Mouse (Mus musculus) right cerebral cortex, adult 18-20 months (tissue): ENCODE measurements around the gene Apobec3.
"Not testable (repeated sequence)": the region's sequence is repeated elsewhere in the genome, so short reads cannot be mapped to it uniquely, and the experiment has no call there.

Experiments used
- DNase-seq: peaks from one replicate; pipeline ENCODE4 v3.0.0; 2022; ENCODE audit warnings: mixed read lengths

Apobec3 gene

DNA sequence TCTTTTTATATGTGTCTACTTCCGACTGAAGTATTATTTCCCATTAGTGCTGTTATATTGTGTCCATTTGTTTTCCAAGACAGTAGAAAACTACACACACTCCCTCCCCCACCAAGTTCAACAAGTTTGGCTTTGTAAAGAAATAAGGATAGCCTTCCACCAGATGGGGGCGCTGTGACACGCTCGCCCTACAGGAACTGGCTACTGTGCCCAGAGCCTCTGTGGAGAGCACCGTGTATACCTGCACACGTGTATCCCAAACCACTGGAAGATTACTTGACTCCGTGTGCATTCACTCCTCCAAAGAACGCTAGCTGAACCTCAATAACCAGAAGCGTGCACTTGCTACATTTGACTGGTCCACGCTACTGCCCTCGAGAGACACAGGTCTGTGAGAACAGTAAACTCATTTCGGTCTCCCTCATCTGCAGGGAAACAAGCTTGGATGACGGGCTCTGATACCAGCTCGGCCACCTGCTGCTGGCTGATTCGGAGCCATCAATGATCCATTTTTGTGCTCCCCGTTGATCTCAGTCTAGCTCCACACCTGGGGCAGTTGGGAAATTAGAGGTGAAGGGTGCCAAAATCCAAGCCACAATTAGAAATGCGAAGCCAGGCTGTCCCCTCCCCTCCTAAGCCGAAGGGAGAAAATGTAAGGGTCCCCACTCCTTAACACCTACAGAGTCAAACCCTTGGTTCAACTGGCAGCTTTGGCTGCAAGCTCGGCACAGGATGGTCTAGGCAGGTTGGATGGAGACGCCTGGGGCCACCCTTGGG lies at the start of gene Apobec3:
Apobec3 (plus strand) TSS at position 224 of the 777 bp plus-strand sequence.
- DNase-seq, result peak; percentile 24

DNA sequence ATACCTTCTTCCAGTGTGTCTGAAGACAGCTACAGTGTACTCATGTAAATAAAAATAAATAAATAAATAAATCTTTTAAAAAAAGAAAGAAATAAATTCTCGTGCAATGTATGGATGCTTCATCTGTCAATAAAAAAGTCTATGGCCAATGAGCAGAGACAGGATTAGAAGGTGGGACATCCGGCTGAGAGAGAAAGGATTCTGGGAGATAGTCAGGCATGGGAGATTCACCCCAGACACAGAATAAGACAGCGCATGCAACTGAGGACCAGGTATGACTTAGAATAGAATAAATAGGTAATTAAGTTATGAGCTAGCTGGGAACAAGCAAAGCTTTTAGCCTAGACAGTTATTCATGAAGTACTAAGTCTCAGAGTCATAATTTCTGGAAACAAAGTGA lies 48.5 kb upstream of the Apobec3 start:
- no peak for DNase-seq

DNA sequence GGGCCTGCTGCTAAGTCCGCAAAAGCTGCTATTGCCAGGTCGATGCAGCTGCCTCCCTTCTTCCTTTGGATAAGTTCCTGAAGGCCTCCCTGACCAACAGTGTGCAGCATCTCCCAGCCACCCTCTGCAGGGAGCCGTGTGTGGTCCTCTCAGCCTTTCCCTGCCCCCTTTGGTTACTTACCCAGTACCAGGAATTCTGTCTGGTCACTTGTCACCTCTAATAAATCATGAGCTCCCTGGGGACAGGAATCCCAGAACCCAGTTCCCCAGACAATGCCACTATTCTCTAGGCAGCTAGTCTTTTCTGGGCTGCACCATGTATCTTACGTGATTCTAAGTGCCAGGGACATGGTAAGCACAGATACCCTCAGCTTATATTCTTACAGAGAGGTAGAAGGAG lies 45.5 kb upstream of the Apobec3 start:
- DNase-seq, result no peak

DNA sequence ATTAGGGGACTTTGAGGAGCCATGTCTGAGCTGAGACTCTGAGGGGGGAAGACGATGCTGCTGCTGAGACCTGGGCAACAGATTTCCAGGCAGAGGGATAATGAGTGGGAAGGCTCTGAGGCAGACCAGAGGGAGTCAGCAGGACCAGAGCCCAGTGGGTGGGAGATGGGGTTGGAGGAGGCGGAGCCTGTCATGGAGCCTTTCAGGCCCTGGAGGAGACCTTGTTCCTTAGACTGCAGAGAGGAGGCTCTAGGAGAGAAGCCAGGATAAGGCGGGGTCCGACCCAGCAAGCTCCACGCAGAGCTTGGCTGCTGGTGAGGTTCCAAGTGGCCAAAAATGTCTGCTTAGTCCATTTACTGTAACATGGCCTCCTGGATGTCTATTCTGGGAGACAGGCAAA lies 44.4 kb upstream of the Apobec3 start:
- DNase-seq, result peak; percentile 43

DNA sequence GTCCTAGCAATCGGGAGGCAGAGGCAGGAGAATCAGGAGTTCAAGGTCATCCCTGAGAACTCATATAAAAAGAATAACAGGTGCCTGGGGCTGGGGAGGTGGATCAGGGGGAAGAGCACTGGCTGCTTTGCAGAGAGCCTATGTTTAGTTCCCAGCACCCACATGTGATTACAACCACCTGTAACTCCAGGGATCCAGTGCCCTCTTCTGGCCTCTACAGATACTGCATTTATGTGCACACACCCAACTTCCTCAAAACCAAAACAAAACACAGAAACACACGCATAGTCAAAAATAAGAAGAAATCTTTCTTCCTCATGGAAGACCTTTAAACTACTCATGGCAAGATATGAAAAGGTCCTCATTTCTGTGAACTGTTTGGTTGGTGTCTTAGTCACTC lies 41.3 kb upstream of the Apobec3 start:
- no peak for DNase-seq

DNA sequence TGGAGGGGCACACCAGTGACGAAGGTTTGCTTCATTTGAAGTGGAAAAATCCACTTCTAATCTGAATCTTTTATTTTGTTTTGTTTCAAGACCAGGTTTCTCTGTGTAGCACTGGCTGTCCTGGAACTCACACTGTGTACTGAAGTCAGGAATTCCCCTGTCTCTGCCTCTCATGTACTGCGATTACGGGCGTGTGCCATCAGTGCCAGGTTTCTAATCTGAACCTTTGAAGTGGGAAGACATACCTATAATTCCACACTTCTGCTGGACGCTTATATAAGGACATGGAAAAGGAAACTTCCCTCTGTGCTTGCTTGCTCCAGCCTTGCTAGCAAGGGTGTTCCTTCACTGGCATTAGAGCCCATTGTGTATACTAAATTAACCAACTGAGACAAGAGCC lies 32.5 kb upstream of the Apobec3 start:
- DNase-seq, result no peak

DNA sequence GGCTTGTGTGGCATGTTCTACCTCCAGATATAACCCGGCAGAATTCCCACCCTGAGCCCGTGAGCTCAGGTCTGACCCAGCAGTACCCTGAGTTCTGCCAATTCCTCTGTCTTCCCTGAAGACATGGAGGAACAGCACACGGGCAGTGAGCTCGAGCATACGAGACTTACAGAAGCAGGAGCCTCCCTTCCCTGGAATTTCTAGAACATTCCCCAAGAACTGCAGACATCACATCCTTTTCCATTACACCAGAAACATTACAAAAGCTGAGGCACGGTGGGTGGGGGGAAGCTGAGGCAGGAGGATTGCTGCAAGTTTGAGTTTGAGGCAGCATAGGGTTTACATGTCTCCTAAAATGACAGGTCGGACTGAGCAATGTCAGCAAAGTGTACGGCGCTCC lies 31.6 kb upstream of the Apobec3 start:
- no peak for DNase-seq

DNA sequence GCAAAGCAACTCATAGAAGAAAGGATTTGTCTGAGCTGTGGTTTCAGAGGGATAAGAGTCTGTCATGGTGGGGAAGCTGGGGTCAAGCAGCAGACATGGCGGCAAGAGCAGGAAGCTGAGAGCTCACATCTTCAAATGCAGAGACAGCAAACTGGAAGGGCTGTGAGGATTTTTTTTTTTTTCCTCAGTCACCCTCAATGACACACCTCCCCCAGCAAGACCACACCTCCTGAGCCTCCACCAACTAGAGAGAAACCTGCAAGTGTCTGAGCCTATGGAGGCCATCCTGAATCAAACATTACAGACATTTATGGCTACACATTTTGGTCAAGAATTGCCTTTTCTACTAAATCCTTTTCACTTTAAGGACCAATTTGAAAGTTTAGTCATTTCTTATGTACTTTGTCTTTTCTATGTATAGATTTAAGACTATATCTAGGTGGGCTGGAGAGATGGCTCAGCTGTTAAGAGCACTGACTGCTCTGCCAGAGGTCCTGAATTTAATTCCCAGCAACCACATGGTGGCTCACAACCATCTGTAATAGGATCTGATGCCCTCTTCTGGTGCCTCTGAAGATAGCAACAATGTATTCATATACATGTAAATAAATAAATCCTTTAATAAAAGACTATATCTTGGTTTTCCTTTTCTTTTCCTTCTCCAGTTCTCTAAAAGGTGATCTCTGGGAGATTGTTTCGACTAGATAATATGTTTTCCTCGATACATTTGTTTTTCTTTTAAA lies 24.0 kb upstream of the Apobec3 start:
- DNase-seq, result no peak

DNA sequence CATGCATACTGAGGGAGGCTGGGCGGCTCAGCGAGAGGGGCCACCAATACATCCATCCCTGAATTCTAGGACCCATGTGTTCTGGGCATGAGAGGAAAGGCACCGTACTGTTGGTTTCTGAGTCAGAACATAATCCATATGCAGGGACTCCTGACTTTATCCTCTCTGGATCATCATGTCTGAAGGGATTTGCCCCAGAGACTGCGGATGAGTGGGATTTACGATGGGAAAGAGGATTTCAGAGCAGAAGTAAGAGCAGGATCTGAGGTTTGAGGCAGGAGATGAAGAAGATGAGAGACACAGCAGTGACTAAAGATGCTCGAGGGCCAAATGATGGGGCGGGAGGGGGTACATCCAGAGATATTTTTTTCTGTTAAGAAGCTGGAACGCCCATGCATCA lies 17.9 kb upstream of the Apobec3 start:
- no peak for DNase-seq

DNA sequence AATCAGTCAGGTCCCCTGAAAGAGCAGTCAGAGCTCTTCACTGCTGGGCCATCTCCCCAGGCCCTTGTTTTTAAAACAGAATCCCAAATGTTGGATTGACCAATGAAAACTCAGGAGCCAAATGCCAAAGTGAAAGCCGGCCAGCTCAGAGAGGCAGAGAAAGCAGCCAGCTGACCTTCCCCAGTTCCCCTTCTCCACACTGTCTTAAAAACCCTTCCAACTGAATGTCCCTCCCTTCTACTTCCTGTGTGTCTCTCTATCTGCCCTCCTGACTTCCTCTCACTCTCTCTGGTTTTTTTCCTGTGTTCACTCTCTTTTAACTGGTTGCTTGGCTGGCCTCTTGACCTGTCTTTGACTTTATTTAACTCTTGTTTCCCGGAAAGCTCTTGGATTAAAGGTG lies 17.5 kb upstream of the Apobec3 start:
- DNase-seq, result no peak

DNA sequence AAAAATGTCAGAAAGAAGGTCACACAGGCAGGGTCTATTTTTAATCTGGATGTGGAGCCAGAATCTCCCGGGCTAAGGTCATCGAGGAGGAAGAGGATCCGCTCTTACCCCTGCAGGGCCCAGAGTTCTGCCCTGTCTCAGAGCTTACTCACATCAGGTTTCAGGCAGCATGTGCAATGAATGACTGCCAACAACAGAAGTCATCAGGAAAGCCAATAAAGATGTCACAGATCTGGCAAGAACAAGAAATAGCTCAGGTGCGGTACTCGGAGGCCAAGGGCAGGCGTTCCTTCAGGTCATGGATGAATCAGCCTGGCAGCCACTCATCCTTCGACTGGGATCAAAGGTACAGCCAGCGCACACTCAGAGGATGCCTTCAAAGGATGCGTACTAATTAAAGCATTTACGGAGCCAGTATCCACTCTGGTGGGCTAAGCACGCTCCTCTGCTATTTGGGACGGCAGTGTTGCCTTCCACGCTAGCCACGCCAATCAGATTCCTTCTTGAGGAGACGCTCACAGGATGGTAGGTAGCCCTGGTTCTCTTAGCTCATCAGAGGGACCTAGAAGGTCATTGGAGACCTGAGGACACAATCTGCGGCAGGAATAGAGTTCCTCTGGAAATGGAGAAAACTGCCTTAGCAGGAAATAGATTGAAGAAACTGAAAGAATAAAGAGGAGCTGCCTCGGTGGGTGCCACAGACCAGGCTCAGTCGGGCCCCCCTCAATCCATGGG lies 16.0 kb upstream of the Apobec3 start:
- DNase-seq, result no peak

DNA sequence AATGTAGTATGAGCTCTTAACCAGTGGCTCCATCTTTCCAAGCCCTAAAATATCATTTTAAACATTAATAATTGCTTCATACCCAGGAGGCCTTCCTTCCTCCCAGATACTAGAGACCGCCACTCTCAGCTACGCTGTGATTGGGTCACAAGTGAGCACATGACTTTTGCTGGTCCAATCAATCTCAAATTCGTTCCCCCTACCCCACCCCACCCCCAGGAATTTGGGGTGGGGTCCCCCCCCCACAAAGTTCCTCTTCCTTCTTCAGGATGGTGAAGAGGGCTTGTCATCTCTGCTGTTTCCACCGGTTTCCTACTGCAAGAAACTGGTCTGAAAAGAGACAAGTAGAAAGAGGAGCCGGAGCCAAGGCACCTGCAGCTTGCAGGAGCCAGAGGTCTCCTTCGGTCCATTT lies 12.7 kb upstream of the Apobec3 start:
- no peak for DNase-seq

DNA sequence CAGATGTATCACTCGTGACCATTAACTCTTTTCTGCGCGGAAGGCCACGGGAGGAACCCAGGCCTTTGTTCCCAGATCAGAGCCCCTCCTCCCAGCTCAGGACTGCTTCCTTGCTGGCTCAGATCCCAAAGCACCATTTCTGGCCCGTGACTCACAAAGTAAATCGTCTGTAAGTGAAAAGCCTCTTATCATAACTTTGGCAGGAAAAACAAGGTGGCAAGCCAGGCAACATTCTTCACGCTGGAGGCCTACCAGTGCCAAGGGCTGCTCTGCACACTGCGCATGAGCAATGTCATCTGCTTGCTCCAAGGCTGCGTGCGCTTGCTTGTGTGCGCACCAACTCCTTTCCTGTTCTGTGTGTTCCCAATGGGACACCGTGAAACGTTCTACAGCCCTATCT lies 12.1 kb upstream of the Apobec3 start:
- peak; percentile 74 for DNase-seq

DNA sequence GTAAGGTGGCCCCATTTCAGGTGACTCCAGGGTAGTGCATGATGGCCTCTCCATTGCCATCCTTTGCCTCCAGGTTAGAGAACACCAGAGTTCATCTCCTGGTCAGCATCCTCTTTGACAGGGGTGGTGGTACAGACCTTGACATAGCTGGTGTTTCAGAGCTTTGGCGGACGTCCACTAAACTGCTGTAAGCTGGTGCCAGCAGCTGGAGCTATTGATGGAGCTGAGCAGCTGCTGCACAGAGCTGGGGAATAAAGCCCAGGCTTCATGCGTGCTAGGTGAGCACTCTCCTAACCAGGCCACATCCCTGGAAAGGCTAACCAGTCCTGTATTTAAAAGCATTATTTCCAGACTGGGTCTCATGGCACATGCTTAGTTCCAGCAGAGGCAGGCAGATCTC lies 11.0 kb upstream of the Apobec3 start:
- DNase-seq, result no peak

DNA sequence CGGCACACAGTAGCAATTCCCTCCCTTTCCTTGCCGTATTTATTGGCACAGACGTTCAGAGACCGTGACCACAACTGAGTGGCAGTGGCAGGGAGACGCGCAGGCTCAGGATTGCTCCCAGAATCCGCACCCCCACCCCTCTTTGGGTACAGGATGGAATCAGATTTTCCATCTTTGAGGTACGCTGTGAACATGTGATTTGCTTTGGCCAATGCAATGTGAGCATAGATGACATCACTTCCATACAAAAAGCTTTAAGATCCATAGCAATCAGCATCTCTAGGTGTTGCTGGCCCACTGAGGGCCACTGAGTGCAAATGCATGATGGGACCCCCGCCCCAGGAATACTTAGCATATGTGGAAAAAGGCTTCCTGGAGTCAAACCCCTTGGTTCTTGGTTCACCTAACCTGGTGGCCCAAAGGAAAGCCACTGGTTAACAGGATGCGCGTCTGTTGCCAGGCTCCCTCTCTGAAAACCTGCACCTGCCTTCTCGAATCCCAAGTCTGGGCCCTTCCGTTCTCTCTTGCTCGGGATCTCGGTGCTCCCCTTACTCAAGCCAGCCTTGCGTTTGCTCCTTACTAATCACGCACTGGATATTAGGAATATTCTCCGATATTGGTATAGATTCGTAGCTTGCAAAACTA lies 8.7 kb upstream of the Apobec3 start:
- DNase-seq, result peak; percentile 76

DNA sequence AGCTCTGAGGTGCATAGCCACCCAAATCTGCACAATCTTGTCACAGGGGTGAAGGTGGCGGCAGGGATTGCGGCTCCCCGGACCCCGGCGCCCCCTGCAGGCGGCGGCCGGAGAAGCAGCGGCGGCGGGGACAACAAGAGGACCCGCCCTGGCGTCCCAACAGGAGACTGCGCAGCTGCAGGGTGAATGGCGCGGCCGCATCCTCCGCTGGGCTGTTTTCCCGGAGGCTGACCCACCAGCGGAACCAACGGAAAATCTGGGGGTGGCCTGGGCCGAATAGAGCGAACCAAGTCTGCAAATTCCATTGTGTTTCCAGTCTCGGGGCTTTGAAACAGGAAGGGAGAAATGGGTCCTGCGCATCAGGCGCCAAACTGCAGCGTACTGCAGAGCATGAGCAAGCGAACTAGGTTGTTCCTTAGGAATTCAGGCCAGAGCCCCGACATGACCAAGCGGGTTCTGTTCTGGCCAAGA lies 8.1 kb upstream of the Apobec3 start:
- DNase-seq, result peak; percentile 96

DNA sequence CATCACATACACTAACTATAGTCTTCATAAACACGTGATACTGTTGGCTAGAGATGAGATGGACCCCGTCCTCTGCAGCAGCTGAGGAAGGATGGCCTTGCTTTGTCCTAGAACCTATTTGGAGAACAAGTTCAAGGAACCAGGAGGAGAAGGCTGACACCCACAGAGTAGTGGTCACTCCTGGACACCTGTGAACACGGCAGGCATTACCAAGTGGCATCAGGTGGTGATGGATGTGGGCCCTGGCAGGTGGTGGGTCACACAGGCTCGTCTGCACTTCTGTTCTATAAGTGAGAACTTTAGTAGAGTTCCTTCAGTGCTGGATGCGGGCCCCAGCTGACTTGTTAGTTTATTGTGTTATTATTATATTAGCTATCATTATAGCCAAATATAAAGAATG lies 6.6 kb upstream of the Apobec3 start:
- DNase-seq, result no peak

DNA sequence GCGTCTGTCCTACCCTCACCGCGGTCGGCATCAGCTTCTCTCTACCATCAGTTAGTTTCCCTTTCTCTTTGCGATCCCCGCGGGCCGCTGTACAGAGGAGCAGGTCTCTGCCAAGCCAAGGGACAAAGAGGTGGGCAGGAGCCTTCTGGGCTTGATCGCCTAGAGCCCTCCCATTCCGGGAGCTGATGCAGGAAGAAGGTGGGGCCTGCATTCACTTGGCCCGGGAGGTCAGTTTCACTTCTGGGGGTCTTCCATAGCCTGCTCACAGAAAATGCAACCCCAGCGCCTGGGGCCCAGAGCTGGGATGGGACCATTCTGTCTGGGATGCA lies 718 bp downstream of the Apobec3 start:
- no peak for DNase-seq

DNA sequence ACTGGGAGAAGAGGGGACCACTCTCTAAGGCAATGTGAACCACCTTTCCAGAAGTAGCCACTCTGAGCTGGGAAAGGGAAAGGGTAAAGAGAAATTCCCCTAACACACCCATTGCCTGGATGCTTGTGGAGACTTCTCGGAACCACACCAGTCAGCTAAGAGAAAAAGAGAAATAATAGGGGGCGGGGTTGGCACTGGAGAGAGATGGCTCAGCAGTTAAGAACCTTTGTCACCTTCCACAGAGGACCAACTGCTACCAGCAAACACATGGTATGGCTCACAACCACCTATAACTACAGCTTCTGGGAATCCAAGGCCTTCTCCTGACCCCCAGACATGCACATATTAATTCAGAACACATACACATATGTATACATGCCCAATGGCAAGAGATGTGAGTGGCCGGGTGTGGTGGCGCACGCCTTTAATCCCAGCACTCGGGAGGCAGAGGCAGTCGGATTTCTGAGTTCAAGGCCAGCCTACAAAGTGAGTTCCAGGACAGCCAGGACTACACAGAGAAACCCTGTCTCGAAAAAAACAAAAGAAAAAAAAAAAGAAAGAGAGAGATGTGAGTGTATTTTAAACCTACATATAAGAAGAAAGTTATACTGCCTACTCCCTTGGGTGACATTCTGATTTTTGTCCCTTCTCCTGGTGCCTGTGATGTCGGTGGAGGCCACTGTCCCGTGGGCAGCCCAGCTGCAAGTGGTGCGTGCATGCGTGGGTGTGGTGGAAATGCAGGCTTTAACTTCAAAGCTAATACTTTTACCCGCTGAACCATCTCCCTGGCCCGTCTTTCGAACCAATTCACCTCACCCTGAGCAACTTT lies 1.8 kb downstream of the Apobec3 start:
- DNase-seq, result no peak

DNA sequence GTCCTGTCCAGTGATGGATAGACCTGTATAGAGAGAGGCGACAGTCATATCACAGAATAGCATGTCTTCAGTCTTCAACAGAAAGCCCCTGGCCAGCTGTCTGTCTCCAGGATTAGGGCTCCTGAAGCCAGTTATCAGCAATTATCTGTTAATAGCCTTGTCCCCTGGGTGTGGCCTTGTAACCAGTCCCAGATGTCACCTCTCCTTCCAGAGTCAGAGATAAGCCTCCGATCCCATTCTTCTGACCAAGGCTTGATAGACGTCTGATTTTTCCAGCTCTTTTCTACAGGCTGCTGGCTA lies 2.3 kb downstream of the Apobec3 start:
- no peak for DNase-seq

DNA sequence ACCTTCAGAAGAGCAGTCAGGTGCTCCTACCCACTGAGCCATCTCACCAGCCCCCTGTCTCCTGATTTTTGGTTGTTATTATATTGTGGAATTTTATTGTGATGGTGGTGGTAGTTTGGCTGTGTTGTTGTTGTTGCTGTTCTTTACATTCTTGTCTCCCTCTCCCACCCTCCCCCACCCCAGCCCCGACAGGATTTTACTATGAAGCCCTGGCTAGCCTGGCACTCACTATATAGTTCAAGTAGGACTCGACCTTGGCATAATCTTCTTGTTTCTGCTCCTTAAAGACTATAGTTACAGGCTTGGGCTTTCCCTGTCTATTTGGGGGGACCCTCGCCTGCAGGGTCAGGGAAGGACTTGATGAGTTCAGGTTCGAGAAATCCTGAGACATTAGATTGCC lies 2.9 kb downstream of the Apobec3 start:
- no peak for DNase-seq

DNA sequence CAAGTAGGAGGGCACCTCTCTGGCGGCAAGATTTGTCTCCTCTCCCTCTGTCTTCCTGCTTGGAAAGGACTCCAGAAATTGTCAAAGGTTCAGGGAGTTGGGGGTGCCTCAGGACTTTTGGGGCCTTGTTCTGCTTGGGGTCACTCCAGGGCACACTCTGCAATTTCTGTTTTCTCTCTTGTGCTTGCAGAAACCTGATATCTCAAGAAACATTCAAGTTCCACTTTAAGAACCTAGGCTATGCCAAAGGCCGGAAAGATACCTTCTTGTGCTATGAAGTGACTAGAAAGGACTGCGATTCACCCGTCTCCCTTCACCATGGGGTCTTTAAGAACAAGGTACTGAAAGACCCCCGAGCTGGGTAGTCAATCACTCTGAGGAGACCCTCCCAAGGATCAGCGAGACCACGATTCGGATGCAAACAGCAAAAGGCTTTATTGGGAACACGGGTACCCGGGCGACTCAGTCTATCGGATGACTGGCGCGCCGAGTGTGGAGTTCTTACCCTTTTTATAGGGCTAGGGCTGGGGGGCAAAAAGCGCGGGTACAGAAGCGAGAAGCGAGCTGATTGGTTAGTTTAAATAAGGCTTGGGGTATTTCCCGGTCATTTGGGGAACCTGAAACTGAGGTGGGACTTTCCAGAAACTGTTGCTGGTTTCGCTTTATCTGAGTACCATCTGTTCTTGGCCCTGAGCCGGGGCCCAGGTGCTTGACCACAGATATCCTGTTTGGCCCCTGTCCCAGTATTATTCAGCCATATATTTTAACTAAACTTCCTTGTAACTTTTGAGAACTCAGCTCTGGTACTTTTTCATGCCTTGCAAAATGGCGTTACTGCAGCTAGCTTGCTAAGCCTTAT lies 4.0 kb downstream of the Apobec3 start:
- not testable (repeated sequence) for DNase-seq
